Mouse (Mus musculus) left cerebral cortex, postnatal 10 days (tissue): Measurements from ENCODE around the gene Yipf6. TPM values are rescaled to one million over a fixed set of nuclear protein-coding genes. Genes with fewer than 3 reads are reported as not detected.
"Not testable (repeated sequence)": the region's sequence is repeated elsewhere in the genome, so short reads cannot be mapped to it uniquely, and the experiment has no call there.

Experiments
- DNase-seq, 2 experiments: peaks; one replicate each; pipeline ENCODE4 v3.0.0; 2021 to 2022; ENCODE audit warnings: low spot score in 2 of 2, mixed read lengths in 1 of 2; ENCODE audit errors: extremely low spot score in 1 of 2
- intact Hi-C: fragments of 180-260 bp; cut with DNase I; formaldehyde crosslinking; loops from one replicate; pipeline ENCODE4 v1.15.1; 2025
- total RNA-seq, 2 experiments: library from RNA; stranded (reverse); gene quantifications; 2 replicates each; pipeline ENCODE4 v1.2.3; 2021

Yipf6 gene
- 10 to 100 TPM; 37.0 to 37.4 TPM for total RNA-seq

GRCm38 (mm10) chrX:98936101-98936500, at the start of gene Yipf6:
TSS of gene Yipf6 (plus strand) at chrX:98936316.
- intact Hi-C loops: no loop called here
- no peak for DNase-seq

- no peak for DNase-seq
- intact Hi-C loops: no loop called here
Observed at GRCm38 (mm10) chrX:98890072-98890405, 46.1 kb upstream of the Yipf6 start.

GRCm38 (mm10) chrX:98890406-98891116, 45.6 kb upstream of the Yipf6 start, which contains the start of gene Ophn1:
TSS of gene Ophn1 (minus strand) at chrX:98891025.
- intact Hi-C loops: no loop called here
- DNase-seq: peak; percentile 70 to 86

- intact Hi-C loops: no loop called here
- DNase-seq: peak in 1 of 2 experiments; percentile 26
Observed at GRCm38 (mm10) chrX:98898307-98898706, 37.8 kb upstream of the Yipf6 start.

GRCm38 (mm10) chrX:98904226-98904625, 31.9 kb upstream of the Yipf6 start:
- DNase-seq: no peak
- intact Hi-C loops: no loop called here

GRCm38 (mm10) chrX:98908910-98909309, 27.2 kb upstream of the Yipf6 start:
- DNase-seq: no peak
- intact Hi-C loops: no loop called here

GRCm38 (mm10) chrX:98919423-98919822, 16.7 kb upstream of the Yipf6 start:
- intact Hi-C loops: no loop called here
- DNase-seq: peak in 1 of 2 experiments; percentile 27

- DNase-seq: peak; percentile 94 to 95
- intact Hi-C loops: no loop called here
Observed at GRCm38 (mm10) chrX:98936707-98937554, 815 bp downstream of the Yipf6 start.

- DNase-seq: peak; percentile 89 to 92
- intact Hi-C loops: no loop called here
Observed at GRCm38 (mm10) chrX:98937555-98938294, 1.6 kb downstream of the Yipf6 start.

- intact Hi-C loops: no loop called here
- peak in 1 of 2 experiments; percentile 30 for DNase-seq
Observed at GRCm38 (mm10) chrX:98953941-98954340, 17.8 kb downstream of the Yipf6 start.

GRCm38 (mm10) chrX:98958287-98958686, 22.2 kb downstream of the Yipf6 start:
- no peak for DNase-seq
- intact Hi-C loops: no loop called here

GRCm38 (mm10) chrX:98959050-98959449, 22.9 kb downstream of the Yipf6 start:
- intact Hi-C loops: no loop called here
- no peak for DNase-seq

- DNase-seq: no peak
- intact Hi-C loops: no loop called here
Observed at GRCm38 (mm10) chrX:98963742-98964141, 27.6 kb downstream of the Yipf6 start.

GRCm38 (mm10) chrX:98964513-98964912, 28.4 kb downstream of the Yipf6 start:
- DNase-seq: no peak
- intact Hi-C loops: no loop called here

- intact Hi-C loops, DNase-seq: not testable (repeated sequence)
Observed at GRCm38 (mm10) chrX:98986611-98987010, 50.5 kb downstream of the Yipf6 start.

- DNase-seq: peak in 1 of 2 experiments; percentile 47
- intact Hi-C loops: no loop called here
Observed at GRCm38 (mm10) chrX:98989574-98989973, 53.5 kb downstream of the Yipf6 start.
